Mouse (Mus musculus) limb, embryonic 15.5 days (tissue): ENCODE measurements around the gene Ppp1cb. TPM values are rescaled to one million over a fixed set of nuclear protein-coding genes. Genes with fewer than 3 reads are reported as not detected.

ENCODE experiments used
- ATAC-seq: fragments of 200-750 bp; cut with Nextera tagmentation; 2 replicates; pipeline ENCODE4 v1.8.0; 2017; ENCODE audit warnings: low read depth, moderate TSS enrichment; ENCODE audit not compliant: insufficient number of reproducible peaks, low FRiP score, low TSS enrichment
- H3K27ac ChIP-seq: fragments of 300-500 bp; sonication (generic); 2 replicates; pipeline ENCODE4 v1.5.1; 2015; ENCODE audit warnings: moderate library complexity, mild to moderate bottlenecking, inconsistent platforms
- H3K27me3 ChIP-seq: fragments of 300-500 bp; sonication (generic); 2 replicates; pipeline ENCODE4 v1.6.1; 2015; ENCODE audit warnings: inconsistent platforms
- H3K36me3 ChIP-seq: fragments of 300-500 bp; sonication (generic); 2 replicates; pipeline ENCODE4 v1.6.1; 2015; ENCODE audit warnings: inconsistent platforms
- H3K4me1 ChIP-seq: fragments of 300-500 bp; sonication (generic); 2 replicates; pipeline ENCODE4 v1.6.1; 2015; ENCODE audit warnings: inconsistent platforms
- H3K4me2 ChIP-seq: fragments of 300-500 bp; sonication (generic); 2 replicates; pipeline ENCODE4 v1.6.1; 2015; ENCODE audit warnings: mild to moderate bottlenecking, inconsistent platforms
- H3K4me3 ChIP-seq: fragments of 300-500 bp; sonication (generic); 2 replicates; pipeline ENCODE4 v1.5.1; 2015; ENCODE audit warnings: mild to moderate bottlenecking, inconsistent platforms
- H3K9ac ChIP-seq: fragments of 300-500 bp; sonication (generic); 2 replicates; pipeline ENCODE4 v1.6.1; 2015; ENCODE audit warnings: inconsistent platforms
- H3K9me3 ChIP-seq: fragments of 300-500 bp; sonication (generic); 2 replicates; pipeline ENCODE4 v1.6.1; 2016; ENCODE audit warnings: inconsistent platforms
- WGBS: fragments of 180-500 bp; shearing (Covaris S2); methylation state at CpG from one replicate; pipeline ENCODE4 v1.1.7; 2015; 5-methylcytosine and 5-hydroxymethylcytosine counted together
- polyA plus RNA-seq: library from polyadenylated mRNA; unstranded; fragments of >200 nt; fragmentation: Nextera tagmentation; extraction: Ambion mirVana; gene quantifications from 2 replicates; pipeline ENCODE4 v1.2.1, GENCODE M21; 2015

Ppp1cb gene
- polyA plus RNA-seq, 1 experiment from 2014 or later: 183 TPM

GRCm38 (mm10) chr5:32520381-32520780 lies 61.7 kb downstream of the Ppp1cb start:
- no peaks in the 10 kb centered on the region for H3K4me1 ChIP-seq
- no peak overlapping the region for H3K4me3 ChIP-seq
- no peaks in the 10 kb centered on the region for H3K27me3 ChIP-seq
- no peak overlapping the region for H3K4me2 ChIP-seq
- H3K36me3 ChIP-seq: no peaks in the 10 kb centered on the region
- ATAC-seq: no peak
- no peaks in the 10 kb centered on the region for H3K9me3 ChIP-seq
- no peak overlapping the region for H3K27ac ChIP-seq
- 45% methylated on average over 1 of the region's 1 CpGs for WGBS
- no peak overlapping the region for H3K9ac ChIP-seq

DNA sequence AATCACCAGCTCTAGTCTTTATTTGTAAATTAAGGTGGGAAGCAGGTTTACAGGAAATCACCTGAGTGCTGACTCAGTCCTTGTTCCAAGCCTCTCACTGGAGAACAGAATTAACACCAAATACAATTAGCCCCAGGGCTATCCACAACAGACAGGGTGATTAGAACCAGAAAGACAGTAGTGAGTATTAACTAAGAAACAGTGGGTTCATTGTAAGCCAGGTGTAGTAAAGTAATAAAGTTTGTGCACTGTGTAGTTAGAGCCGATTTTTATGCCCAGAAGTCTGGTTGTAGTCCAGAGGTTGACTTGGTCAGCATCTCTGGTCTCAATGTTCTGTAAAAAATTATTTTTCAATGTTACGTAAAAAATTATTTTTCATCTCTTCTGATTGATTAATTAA lies 90.8 kb downstream of the Ppp1cb start:
- no peaks in the 10 kb centered on the region for H3K9me3 ChIP-seq
- no peak overlapping the region for H3K9ac ChIP-seq
- no peaks in the 10 kb centered on the region for H3K27me3 ChIP-seq
- no peak for ATAC-seq
- 60% methylated on average over 2 of the region's 2 CpGs for WGBS
- no peak overlapping the region for H3K4me2 ChIP-seq
- no peaks in the 10 kb centered on the region for H3K36me3 ChIP-seq
- H3K27ac ChIP-seq: no peak overlapping the region
- H3K4me3 ChIP-seq: no peak overlapping the region
- no peaks in the 10 kb centered on the region for H3K4me1 ChIP-seq

- Histone ChIP-seq H3K9me3 (no peaks in the 10 kb centered on the region), H3K9ac (no peak overlapping the region), H3K4me3 (no peak overlapping the region), H3K4me1 (no peaks in the 10 kb centered on the region), H3K4me2 (no peak overlapping the region), H3K27ac (no peak overlapping the region), H3K27me3 (no peaks in the 10 kb centered on the region), H3K36me3 (no peaks in the 10 kb centered on the region)
- WGBS: 81% methylated on average over 1 of the region's 1 CpGs
- no peak for ATAC-seq
Measured at GRCm38 (mm10) chr5:32564697-32565096, 106.1 kb downstream of the Ppp1cb start.

Other genes with a start within 250 kb of the Ppp1cb start
- 1.0 and 1.6 TPM in 2 replicates for gene Plb1, start 226.1 kb upstream of the Ppp1cb start, polyA plus RNA-seq
- gene Yes1, start 152.3 kb downstream of the Ppp1cb start, polyA plus RNA-seq: 28.6 and 29.1 TPM in 2 replicates